Mouse (Mus musculus) myocyte (in vitro differentiated cells): ENCODE data around the gene Stab2.

ENCODE experiments used
- CEBPB ChIP-seq: IDR thresholded peaks from 2 replicates; pipeline ENCODE4 v1.6.1; 2011; ENCODE audit warnings: mild to moderate bottlenecking, moderate library complexity; ENCODE audit not compliant: poor library complexity, insufficient read depth, severe bottlenecking
- MYOG ChIP-seq, 3 experiments: IDR thresholded peaks; one replicate each; pipeline ENCODE4 v1.6.1; 2011; ENCODE audit warnings: control low read depth in 2 of 3, low read depth in 2 of 3, mild to moderate bottlenecking in 2 of 3; ENCODE audit not compliant: insufficient read length in 2 of 3, control insufficient read depth in 1 of 3, insufficient read depth in 1 of 3
- POLR2A ChIP-seq: IDR thresholded peaks from one replicate; pipeline ENCODE4 v1.6.1; 2011; ENCODE audit warnings: low read depth, mild to moderate bottlenecking, control low read depth, moderate library complexity; ENCODE audit not compliant: insufficient read length
- USF1 ChIP-seq: IDR thresholded peaks from one replicate; pipeline ENCODE4 v1.6.1; 2011; ENCODE audit warnings: low read depth, mild to moderate bottlenecking, control low read depth, moderate library complexity

GRCm38 (mm10) chr10:86810612-86811011 lies 197.2 kb downstream of the Stab2 start:
- TF ChIP-seq POLR2A (no peak), USF1 (no peak), MYOG (IDR thresholded peaks at IDR 0.05; ENCODE audit: control insufficient read depth in 1 of 3, insufficient read depth in 1 of 3, insufficient read length in 2 of 3, low read depth in 2 of 3) (no peak), CEBPB (no peak)
